Mouse (Mus musculus) megakaryocyte, embryonic 14.5 days (primary cell): ENCODE data around the gene Rarres2. TPM values are rescaled to one million over a fixed set of nuclear protein-coding genes. Genes with fewer than 3 reads are reported as not detected.

ENCODE experiments used
- H3K27me3 ChIP-seq: replicated peaks from 2 replicates; pipeline ENCODE3; 2012; ENCODE audit warnings: inconsistent platforms
- H3K36me3 ChIP-seq: replicated peaks from 2 replicates; pipeline ENCODE3; 2012; ENCODE audit warnings: low read length, inconsistent platforms, mixed read lengths
- H3K4me1 ChIP-seq: 2 replicates; pipeline ENCODE4 v1.6.1; 2012; ENCODE audit warnings: inconsistent platforms
- H3K4me3 ChIP-seq: replicated peaks from 2 replicates; pipeline ENCODE3; 2012; ENCODE audit warnings: moderate library complexity, mild to moderate bottlenecking, inconsistent platforms
- H3K9me3 ChIP-seq: 2 replicates; pipeline ENCODE4 v1.6.1; 2012; ENCODE audit warnings: inconsistent platforms
- FLI1 ChIP-seq: IDR thresholded peaks from 2 replicates; pipeline ENCODE4 v1.6.1; 2012; ENCODE audit warnings: low read length, inconsistent platforms, mixed read lengths
- GATA1 ChIP-seq: IDR thresholded peaks from 3 replicates; pipeline ENCODE4 v1.6.1; 2012; ENCODE audit warnings: mixed read lengths, low read length, inconsistent platforms, borderline replicate concordance
- polyA plus RNA-seq: library from polyadenylated mRNA; stranded (reverse); fragments of >175 nt; gene quantifications from 2 replicates; pipeline ENCODE4 v1.2.3, GENCODE M21; 2012; ENCODE audit warnings: low replicate concordance; ENCODE audit not compliant: insufficient read depth

Rarres2 gene
- polyA plus RNA-seq, 1 experiment = not detected

GRCm38 (mm10) chr6:48565693-48566310 is 6.8 kb downstream of the Rarres2 start:
- no peaks in the 10 kb centered on the region for H3K27me3 ChIP-seq
- TF ChIP-seq FLI1 (no peak), GATA1 (no peak)
- H3K9me3 ChIP-seq = peaks cover 18% of the 10 kb centered on the region
- peaks cover 64% of the 10 kb centered on the region for H3K36me3 ChIP-seq
- H3K4me3 ChIP-seq = no peak overlapping the region
- peaks cover 11% of the 10 kb centered on the region; the same call in 1 of the 2 replicates for H3K4me1 ChIP-seq

- no peak for TF ChIP-seq GATA1
- no peak for TF ChIP-seq FLI1
- peak overlapping the region; percentile 53 for H3K4me3 ChIP-seq
Measured at GRCm38 (mm10) chr6:48555956-48556355, 16.6 kb downstream of the Rarres2 start.

GRCm38 (mm10) chr6:48555104-48555890 is 17.3 kb downstream of the Rarres2 start:
- peak overlapping the region; percentile 92 for H3K4me3 ChIP-seq
- H3K36me3 ChIP-seq = peaks cover 40% of the 10 kb centered on the region

More at GRCm38 (mm10) chr6:48555956-48556355, 16.6 kb downstream of the Rarres2 start:
- Histone ChIP-seq H3K27me3 (no peaks in the 10 kb centered on the region), H3K4me1 (peaks cover 28% of the 10 kb centered on the region), H3K36me3 (peaks cover 42% of the 10 kb centered on the region), H3K9me3 (no peaks in the 10 kb centered on the region)

GRCm38 (mm10) chr6:48554280-48555103 is 18.1 kb downstream of the Rarres2 start, which contains the start of gene Lrrc61:
Lrrc61 (plus strand) TSS chr6:48554796.
- H3K4me3 ChIP-seq = peak within 1 kb of the TSS; percentile 92
- H3K36me3 ChIP-seq = peaks cover 35% of the 10 kb centered on the region
- no peaks in the 10 kb centered on the region for H3K27me3 ChIP-seq
- no peak for TF ChIP-seq GATA1
- TF ChIP-seq FLI1 = no peak
- peaks cover 28% of the 10 kb centered on the region for H3K4me1 ChIP-seq
- no peaks in the 10 kb centered on the region for H3K9me3 ChIP-seq

More at GRCm38 (mm10) chr6:48555104-48555890, 17.3 kb downstream of the Rarres2 start:
- Histone ChIP-seq H3K27me3 (no peaks in the 10 kb centered on the region), H3K4me1 (peaks cover 28% of the 10 kb centered on the region), H3K9me3 (no peaks in the 10 kb centered on the region)
- TF ChIP-seq GATA1 (no peak), FLI1 (no peak)

GRCm38 (mm10) chr6:48553819-48554218 is 18.8 kb downstream of the Rarres2 start:
- peaks cover 28% of the 10 kb centered on the region for H3K36me3 ChIP-seq
- peak overlapping the region; percentile 92 for H3K4me3 ChIP-seq
- H3K4me1 ChIP-seq = peaks cover 25% of the 10 kb centered on the region
- H3K9me3 ChIP-seq = no peaks in the 10 kb centered on the region
- TF ChIP-seq GATA1 = no peak
- no peak for TF ChIP-seq FLI1
- H3K27me3 ChIP-seq = no peaks in the 10 kb centered on the region

DNA sequence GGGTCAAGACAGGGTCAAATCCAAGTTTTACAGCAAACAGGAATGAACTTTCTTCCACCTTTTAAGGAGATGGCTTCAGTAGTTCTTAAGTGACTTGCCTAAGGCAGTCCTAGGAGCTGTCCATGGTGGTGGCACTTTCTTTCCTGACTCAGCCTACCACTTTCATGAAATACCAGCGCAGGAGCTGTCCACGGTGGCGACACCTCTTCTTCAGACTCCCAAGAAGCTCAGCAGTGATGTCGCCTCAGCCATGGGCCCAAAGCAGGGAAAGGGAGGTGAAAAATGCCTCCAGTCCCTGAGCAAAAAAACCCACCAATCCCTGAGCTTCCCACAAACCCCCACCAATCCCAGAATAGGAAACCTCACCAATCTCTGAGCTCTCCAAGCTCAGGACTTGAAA is 19.7 kb downstream of the Rarres2 start:
- no peaks in the 10 kb centered on the region for H3K9me3 ChIP-seq
- H3K4me3 ChIP-seq = no peak overlapping the region
- H3K36me3 ChIP-seq = peaks cover 20% of the 10 kb centered on the region
- H3K27me3 ChIP-seq = no peaks in the 10 kb centered on the region
- peaks cover 27% of the 10 kb centered on the region for H3K4me1 ChIP-seq
- TF ChIP-seq FLI1 (no peak), GATA1 (no peak)

- H3K36me3 ChIP-seq = no peaks in the 10 kb centered on the region
- H3K27me3 ChIP-seq = peaks cover 2% of the 10 kb centered on the region
- no peaks in the 10 kb centered on the region for H3K9me3 ChIP-seq
- TF ChIP-seq GATA1 (no peak), FLI1 (no peak)
- no peak overlapping the region for H3K4me3 ChIP-seq
- peaks cover 8% of the 10 kb centered on the region for H3K4me1 ChIP-seq
Measured at GRCm38 (mm10) chr6:48548314-48548713, 24.3 kb downstream of the Rarres2 start.

GRCm38 (mm10) chr6:48546858-48547257 is 25.7 kb downstream of the Rarres2 start:
- Histone ChIP-seq H3K4me1 (peaks cover 15% of the 10 kb centered on the region), H3K36me3 (no peaks in the 10 kb centered on the region), H3K9me3 (no peaks in the 10 kb centered on the region), H3K4me3 (no peak overlapping the region), H3K27me3 (peaks cover 2% of the 10 kb centered on the region)
- TF ChIP-seq FLI1 (no peak), GATA1 (no peak)

GRCm38 (mm10) chr6:48546271-48546670 is 26.3 kb downstream of the Rarres2 start:
- peaks cover 21% of the 10 kb centered on the region for H3K4me1 ChIP-seq
- TF ChIP-seq GATA1 = no peak
- TF ChIP-seq FLI1 = no peak
- no peaks in the 10 kb centered on the region for H3K9me3 ChIP-seq
- H3K27me3 ChIP-seq = peaks cover 2% of the 10 kb centered on the region
- H3K36me3 ChIP-seq = no peaks in the 10 kb centered on the region
- no peak overlapping the region for H3K4me3 ChIP-seq

- Histone ChIP-seq H3K9me3 (no peaks in the 10 kb centered on the region), H3K4me1 (peaks cover 24% of the 10 kb centered on the region), H3K4me3 (no peak overlapping the region), H3K27me3 (peaks cover 2% of the 10 kb centered on the region), H3K36me3 (no peaks in the 10 kb centered on the region)
- TF ChIP-seq GATA1 = no peak
- TF ChIP-seq FLI1 = no peak
Measured at GRCm38 (mm10) chr6:48545251-48545650, 27.3 kb downstream of the Rarres2 start.
